Mouse (Mus musculus) MN1 (cell line): ENCODE results near the gene Myl12a.

Experiments
- DNase-seq: peaks from one replicate; pipeline ENCODE4 v3.0.0-alpha.2; 2016; ENCODE audit warnings: low spot score

Myl12a gene

DNA sequence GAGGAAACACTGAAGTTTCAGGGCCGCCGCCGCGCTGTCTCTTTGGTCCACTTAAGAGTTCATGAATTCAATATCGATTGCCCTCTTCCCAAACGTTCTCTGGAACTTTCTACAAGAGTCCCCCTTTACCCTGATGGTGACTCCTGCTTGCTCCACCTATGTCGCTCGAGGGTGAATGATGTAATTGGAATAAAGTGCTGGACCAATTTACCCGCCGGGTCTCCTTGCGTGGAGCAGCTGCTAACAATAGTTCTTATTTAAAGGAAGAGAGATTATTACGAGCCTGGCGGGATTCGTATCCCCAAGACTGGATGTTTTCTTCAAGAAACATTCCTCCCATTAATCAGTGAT is at the start of gene Myl12a:
TSS of gene Myl12a (minus strand) at position 135 of the 351 bp plus-strand sequence.
- DNase-seq = no peak

- DNase-seq = no peak
Observed at GRCm38 (mm10) chr17:71049292-71049691, 46.6 kb upstream of the Myl12a start.

DNA sequence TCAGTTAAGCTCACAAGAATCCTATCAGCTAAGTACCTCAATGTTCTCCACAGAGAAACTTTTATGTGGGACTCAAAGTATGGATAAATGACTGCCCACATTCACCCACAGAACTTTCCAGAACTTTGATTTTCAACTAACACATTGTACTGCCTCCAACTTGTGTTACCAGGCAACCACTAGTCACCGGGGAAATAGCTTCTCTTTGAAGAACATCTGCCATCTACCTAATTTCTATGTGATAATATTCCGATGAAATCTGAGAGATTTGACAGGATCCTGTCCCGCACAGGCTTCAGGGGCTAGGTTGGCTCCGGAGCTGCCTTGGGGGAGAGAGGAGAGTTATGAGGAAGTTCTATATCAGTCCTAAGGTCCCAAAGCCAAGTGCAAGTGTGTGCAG is 44.2 kb upstream of the Myl12a start:
- DNase-seq = no peak

- DNase-seq = no peak
Observed at GRCm38 (mm10) chr17:71045591-71045990, 42.9 kb upstream of the Myl12a start.

- DNase-seq = no peak
Observed at GRCm38 (mm10) chr17:71042645-71043044, 40.0 kb upstream of the Myl12a start.

DNA sequence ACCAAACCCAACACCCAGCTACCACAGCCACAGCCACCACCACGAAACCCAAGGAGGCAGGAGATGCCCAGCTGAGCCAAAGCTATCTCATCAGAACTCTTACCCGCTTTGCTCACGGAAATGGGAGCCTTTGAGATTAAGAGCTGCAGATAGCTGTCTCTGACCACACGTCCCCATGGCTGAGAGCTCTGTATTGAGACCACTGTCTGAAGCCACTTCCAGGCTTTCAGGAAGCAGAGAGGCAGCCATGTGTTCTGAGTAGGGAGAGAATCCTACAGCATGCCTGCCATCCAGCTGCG is 37.9 kb upstream of the Myl12a start:
- no peak for DNase-seq

DNA sequence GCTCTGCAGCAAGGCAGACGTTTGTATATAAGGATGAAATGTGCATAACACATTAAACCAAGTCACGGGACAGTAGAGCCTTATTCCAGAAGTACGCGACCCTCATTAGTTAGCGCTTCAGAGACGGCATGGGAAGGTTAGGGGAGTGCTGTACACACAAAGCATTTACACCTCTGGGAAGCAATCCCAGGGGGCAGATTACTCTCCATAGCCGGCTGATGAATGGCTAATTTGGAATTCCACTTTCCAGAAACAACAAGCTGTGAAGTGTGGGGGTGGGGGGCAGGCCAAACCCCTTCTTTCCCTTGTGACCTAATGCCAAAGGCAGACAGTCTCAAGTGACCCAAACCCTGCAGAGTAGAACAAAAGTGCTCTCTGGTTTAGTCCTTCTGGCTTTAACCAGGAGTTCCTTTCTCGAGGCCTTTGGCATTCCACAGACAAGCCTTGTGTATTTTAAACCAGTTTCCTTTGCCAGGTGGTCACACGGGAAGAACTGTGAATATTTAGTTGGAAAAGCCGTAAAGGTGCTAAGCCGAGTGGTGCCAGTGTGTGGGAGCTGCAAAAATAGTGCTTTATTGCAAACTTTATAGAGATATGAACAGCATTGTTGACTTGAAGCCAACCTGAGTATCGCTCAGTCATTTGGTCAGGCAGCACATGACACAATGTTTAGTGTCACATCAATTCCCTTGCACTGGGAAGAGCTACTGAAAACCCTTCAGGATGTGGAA is 37.3 kb upstream of the Myl12a start:
- DNase-seq = no peak

GRCm38 (mm10) chr17:71038812-71039211 is 36.1 kb upstream of the Myl12a start:
- DNase-seq = no peak

GRCm38 (mm10) chr17:71037188-71037587 is 34.5 kb upstream of the Myl12a start:
- no peak for DNase-seq

DNA sequence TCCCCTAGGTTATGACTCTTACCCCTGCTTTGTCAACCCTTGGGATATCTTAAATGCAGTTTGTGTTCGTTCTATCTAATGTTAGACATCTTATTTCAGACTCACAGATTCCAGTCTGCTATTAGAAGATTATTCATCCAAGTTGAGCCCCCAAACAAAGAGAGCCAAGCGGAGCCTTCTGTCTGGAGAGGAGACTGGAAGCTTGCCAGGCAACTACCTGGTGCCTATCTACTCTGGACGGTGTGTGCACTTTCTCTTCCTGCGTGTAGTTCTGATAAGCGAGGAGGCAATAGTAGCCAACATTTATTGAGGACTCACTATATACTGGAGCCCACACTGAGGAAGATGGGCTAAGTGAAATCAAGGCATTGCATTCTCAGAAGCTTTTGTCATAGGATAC is 31.8 kb upstream of the Myl12a start:
- no peak for DNase-seq

- DNase-seq = no peak
Observed at GRCm38 (mm10) chr17:71032719-71033118, 30.0 kb upstream of the Myl12a start.

DNA sequence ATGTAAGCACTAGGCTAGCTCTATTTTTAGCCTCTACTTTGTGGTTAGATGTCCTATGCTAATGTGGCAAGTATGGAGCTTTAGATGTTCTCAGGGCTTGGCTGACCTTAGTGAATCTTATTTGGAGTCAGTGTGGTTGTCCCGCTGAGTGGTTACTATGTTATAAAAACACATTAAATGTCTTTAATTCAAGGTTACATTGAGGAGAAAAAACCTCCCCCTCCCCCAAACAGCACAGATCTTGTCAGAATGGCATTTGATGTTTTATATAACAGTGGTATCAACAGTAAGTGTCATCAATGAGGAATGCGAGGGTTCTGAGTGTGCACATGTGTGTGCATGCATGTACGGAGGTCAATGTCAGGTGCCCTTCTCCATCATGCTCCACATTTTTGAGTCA is 24.5 kb upstream of the Myl12a start:
- no peak for DNase-seq

- no peak for DNase-seq
Observed at GRCm38 (mm10) chr17:71025922-71026321, 23.2 kb upstream of the Myl12a start.

DNA sequence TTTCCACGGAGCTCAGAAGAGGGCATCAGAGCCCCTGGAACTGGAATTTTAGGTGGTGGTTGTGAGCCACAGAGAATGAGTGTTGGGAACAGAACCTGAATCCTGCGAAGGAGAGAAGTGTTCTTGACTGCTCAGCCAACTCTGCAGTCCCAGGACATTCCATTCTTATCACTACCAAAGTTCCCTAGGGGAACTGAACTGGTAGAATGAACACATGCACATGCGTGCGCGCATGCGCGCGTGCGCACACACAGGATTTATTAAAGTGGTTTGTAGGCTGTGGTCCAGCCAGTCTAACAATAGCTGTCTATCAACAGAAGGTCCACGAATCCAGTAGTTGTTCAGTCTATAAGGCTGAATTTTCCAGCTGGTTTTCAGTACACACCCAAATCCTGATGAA is 21.4 kb upstream of the Myl12a start:
- no peak for DNase-seq

- no peak for DNase-seq
Observed at GRCm38 (mm10) chr17:71022841-71023240, 20.2 kb upstream of the Myl12a start.

DNA sequence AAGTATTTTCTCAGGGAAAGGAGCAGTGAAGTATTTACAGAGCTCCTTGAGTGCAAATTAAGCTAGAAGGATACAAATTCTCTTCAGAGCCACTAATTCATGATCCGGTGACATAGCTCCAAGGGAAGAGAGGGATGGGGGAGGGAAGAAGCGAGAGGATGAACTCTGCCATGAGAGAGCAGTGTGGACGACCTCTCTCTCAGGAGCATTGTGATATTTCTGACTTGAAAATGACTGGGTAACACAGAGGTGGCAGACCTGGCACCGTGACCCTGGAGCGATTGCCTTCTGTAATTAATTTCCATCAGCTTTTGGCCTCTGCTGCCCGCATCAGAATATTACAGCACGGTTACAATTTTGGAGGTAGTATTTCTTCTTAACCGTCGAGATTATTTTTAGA is 17.2 kb upstream of the Myl12a start:
- DNase-seq = no peak

DNA sequence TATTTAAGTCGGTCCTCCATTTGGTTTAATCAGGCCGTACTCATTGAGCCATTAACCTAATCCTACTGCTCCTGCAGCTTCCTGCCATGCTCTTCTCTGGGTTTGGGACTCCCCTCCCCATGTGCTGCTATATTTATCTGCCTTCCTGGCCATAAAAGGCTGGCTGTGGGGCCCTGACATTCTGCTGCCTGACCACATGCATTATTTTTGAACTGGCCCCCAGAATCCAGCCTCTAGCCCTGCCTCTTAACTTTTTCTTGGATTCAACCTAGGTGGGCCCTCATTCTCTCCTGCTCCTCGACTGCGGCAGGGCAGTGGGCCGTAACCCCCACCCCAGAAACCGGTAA is 16.6 kb upstream of the Myl12a start:
- DNase-seq = no peak

DNA sequence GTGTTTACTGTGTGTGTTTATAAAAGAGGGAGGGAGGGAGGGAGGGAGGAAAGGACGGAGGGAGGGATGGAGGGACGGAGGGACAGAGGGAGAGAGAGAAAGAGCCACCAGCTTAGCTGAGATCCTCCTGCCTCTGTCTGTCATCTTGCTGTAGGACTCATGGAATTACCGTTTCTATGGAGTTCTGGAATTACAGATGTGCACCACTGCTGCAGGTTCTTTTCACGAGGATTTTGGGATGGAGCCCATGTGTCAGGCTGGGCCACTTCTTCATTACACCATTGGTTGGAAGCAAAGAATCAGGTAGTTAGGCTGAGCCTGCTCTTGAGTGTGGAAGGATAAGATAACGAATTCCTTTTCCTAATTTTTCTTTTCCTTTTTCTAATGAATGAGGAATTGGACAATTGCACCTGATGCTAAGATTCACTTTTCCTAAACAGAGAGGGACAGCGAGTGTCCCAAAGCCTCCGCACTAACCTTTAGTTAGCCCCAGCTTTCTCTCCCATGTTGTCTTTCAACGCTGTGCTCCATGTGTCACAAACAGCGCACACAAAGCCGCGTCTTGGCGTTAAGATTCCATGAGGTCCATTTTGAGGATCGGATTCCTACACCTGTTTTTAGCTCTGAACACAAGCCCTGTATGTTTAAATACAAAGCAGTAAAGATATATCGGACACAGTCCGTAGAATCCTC is 16.1 kb upstream of the Myl12a start:
- no peak for DNase-seq

DNA sequence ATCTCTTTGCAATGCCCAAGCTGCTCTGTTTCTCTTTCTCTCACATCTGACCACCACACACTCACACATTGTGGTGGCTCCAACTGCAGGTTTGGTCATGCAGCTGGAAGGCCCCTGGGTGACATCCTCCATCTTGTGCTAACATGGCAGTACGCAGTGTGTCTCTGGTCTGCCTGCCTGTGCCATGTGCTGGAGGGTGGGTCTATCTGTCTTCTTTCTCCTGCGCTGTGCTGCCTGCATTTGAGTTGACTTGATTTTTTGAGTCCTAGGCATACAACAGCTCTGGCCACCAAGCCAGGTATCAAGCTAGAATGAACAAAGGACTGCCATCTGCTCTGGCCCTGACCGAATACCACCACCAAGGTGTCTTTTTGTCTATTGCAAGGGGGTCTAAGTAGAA is 15.5 kb upstream of the Myl12a start:
- DNase-seq = no peak

DNA sequence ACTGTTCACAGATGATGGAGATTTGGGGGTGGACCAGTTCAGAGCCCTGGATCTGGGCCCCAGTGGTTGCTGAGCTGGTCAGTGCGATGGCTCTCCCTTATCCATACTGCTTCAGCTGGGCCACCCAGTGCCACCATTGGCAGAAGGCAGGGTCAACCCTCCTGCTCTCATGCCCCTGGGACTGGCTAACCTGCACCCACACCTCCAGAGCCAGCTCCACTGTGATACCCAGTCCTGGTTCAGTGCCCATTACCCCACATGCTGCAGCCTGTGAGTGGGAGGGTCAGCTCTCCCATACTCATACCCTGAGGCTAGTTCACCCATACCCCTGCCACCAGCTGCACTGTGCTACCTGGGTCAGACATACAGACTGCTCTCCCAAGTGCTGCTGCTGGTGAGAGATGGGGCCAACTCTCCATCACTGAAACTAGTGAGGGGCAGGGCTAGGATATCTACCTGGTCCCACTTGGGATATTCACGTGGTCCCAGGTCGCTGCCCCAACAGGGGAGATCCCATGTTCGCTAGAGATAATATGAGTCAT is 14.8 kb upstream of the Myl12a start:
- DNase-seq = no peak

DNA sequence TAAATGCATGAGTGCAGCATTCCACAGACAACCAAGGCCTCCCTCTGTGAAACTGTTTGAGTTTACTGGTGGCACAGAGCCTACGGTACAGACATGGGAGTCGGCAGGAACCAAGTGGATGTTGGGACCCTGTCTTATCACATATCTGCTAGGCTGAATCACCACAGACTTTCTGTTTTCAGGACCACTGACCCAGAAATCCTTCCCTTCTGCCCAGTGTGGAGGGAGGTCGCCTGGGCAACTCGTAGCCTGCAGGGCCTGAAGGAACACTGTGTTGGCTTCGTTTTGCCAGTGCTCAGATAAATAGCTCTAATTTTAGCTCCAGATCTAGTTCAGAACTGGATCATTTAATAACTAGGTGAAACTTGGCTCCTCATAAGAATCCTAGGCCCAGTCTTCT is 12.2 kb upstream of the Myl12a start:
- no peak for DNase-seq

DNA sequence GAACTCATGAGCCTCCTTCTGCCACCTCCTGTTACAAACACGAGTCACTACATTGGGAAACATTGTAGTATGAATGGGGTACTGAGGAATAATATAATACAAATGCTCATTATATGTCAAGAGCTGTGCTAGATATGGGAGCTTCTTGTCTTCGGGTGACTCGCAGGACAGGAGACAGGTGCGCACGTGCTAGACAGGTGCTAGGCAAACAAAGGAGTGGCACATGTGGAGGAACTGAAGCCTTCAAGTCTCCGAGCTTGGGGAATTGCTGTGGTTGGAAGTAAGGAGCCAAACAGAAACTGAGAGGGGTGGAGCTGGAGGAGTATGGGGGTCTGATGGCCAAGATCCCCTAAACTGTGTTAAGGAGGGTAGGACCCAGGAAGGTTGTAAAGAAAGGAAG is 10.4 kb upstream of the Myl12a start:
- DNase-seq = no peak

- DNase-seq = no peak
Observed at GRCm38 (mm10) chr17:71011931-71012662, 9.4 kb upstream of the Myl12a start.
